Mouse (Mus musculus): ENCODE measurements around the gene Six5.

Gene Six5

DNA sequence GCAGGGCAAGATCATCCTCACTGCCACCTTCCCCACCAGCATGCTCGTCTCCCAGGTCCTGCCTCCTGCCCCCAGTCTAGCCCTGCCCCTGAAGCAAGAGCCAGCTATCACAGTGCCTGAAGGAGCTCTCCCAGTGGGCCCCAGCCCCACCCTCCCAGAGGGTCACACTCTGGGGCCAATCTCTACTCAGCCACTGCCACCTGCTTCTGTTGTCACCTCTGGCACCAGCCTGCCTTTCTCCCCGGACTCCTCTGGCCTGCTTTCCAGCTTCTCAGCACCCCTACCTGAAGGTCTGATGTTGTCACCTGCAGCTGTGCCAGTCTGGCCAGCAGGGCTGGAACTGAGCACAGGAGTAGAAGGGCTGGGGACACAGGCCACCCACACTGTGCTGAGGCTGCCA is 2.8 kb downstream of the Six5 start:
- DNase-seq = no peak

- DNase-seq = no peak
Measured at GRCm38 (mm10) chr7:19097863-19098262, 3.5 kb downstream of the Six5 start.

- DNase-seq = no peak
Measured at GRCm38 (mm10) chr7:19098811-19099210, 4.4 kb downstream of the Six5 start.

GRCm38 (mm10) chr7:19100290-19100689 is 5.9 kb downstream of the Six5 start:
- DNase-seq = no peak

GRCm38 (mm10) chr7:19103741-19104140 is 9.3 kb downstream of the Six5 start:
- DNase-seq = no peak

DNA sequence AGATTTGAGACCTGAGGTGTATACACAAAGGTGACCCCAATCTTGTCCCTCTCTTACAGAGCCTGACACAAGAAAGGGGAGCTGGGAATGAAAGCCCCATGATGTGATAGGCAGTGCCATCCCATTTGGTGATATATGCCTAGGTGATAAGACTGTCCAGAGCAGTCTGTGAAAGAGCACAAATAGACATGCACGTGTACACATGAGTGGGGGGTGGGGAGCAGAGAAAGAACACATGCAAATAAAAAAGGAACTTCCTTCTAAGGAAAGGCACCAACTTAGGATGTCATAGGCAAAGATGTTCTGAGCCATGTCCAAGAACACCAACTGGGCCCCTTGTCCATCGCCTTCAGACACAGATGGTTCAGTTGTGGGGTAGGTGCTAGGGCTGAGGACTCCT is 10.1 kb downstream of the Six5 start:
- DNase-seq = no peak

- DNase-seq = no peak
Measured at GRCm38 (mm10) chr7:19107436-19107835, 13.0 kb downstream of the Six5 start.

GRCm38 (mm10) chr7:19109565-19109964 is 15.2 kb downstream of the Six5 start:
- no peak for DNase-seq

GRCm38 (mm10) chr7:19118028-19118771 is 23.8 kb downstream of the Six5 start, which contains the start of gene Gm4969:
Gene Gm4969, minus strand, starts transcription at chr7:19118368.
- DNase-seq = peak; percentile 27 to 30

- DNase-seq = no peak
Measured at GRCm38 (mm10) chr7:19119083-19119482, 24.7 kb downstream of the Six5 start.

GRCm38 (mm10) chr7:19119631-19120429 is 25.4 kb downstream of the Six5 start, which contains the start of gene Fbxo46:
Gene Fbxo46, plus strand, starts transcription at chr7:19119859.
- DNase-seq = peak; percentile 93 to 95

- DNase-seq = no peak
Measured at GRCm38 (mm10) chr7:19121686-19122085, 27.3 kb downstream of the Six5 start.

DNA sequence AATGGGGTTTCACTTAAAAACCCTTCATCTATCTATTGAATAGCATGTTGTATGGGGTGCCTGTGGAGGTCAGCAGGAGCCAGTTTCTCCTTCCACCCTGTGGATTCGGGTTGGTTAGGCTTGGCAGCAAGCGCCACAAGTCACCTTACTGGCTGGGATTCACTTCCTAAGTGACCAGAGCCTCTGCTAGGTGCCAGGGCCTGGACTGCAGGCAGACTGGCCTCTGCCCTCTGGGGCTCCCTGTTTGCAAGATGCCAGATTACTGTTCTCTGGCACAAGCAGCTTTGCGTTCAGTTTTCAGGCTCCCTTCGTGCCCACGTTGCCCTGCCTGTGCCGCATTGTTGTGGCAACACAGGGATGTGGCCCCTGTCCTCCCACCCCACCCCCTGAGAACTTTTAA is 30.3 kb downstream of the Six5 start:
- DNase-seq = no peak

DNA sequence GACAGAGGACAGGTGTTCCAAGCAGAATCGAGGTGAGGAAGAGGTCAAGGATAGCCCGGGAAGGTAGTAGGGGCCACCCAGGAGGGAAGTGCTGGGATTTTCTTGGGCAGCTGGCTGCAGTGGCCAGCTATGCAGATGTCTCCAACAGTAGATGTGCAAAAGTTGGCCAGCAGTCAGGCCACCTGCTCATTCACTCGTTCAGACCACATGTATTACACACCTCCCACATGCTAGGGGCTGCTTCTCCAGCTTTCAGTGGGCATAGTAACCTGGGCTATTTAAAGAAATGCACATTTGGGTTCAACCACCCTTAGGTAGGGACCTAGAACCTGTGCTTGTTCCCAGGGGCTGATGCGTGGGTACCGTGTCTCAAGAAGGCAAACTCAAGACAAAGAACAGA is 33.4 kb downstream of the Six5 start:
- DNase-seq = no peak

GRCm38 (mm10) chr7:19129396-19129795 is 35.0 kb downstream of the Six5 start:
- DNase-seq = no peak

GRCm38 (mm10) chr7:19130657-19131056 is 36.3 kb downstream of the Six5 start:
- DNase-seq = peak; percentile 33 to 49

DNA sequence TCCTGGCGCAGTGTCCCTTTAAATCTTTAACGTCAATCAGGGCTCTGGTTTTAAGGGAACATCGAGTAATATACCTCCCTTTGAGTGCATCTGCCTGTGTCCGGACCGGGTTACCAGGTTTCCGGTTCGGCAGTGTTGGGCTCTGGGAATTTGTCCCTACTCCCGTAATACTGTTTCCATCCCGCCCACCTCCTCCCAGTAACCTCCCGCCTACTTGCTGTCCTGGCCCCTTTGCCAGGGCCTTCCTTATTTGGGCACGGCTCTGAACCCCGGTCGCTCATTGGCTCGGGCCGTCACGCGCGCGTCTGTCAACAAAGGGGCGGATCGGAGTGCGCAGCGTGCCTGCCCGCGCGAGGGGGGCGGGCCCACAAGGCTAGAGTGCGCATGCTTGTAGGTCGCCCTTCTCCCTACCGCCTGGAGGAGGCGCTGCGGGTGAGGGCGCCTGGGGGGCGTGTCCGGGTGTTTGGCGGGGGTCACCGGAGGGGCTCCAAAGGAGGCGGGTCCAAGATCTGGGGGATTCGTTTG is 37.0 kb downstream of the Six5 start:
- peak; percentile 97 for DNase-seq

- no peak for DNase-seq
Measured at GRCm38 (mm10) chr7:19136168-19136567, 41.8 kb downstream of the Six5 start.

GRCm38 (mm10) chr7:19136673-19137334 is 42.4 kb downstream of the Six5 start:
- DNase-seq = no peak

DNA sequence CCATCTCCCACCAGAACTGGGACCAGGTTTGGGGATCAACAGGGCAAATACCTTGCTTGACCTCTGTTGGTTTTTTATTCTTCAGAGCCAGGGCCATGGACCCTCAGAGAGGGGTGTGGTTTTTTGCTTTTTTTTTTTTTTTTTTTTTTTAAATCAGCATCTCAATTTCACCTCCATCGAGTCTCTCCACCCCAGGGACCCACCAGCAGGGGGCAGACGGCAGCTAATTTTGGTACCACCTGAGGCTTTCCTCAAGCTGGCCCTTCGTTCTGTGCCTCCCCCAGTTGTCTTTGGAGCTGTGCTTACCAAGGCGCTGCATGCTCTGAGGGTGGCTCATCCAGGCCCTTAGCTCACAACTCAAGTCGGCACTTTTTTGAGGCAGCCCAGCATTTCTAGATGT is 43.0 kb downstream of the Six5 start:
- peak; percentile 76 to 82 for DNase-seq

DNA sequence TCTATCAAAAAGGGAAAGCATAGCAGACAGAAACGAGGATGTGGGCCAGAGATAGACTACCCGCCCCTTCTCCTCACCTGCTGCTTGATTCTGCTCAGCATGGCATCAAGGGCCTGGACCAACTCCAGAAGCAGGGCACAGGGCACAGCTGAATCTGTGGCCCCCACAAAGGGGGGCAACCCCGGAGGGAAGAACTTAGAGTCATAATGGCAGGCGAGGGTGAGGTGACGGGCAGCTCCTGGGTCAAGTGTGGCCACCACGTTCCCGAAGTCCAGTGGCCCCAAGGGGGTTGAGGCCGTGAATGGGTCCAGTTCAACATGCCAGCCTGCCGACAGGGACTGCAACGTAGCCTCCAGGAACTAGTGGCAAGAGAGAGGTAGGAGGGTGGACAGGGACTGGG is 52.4 kb downstream of the Six5 start:
- DNase-seq = no peak

GRCm38 (mm10) chr7:19147497-19148045 is 53.2 kb downstream of the Six5 start:
- no peak for DNase-seq
